Mouse (Mus musculus): ENCODE data around the gene E330021D16Rik.
"Not testable (repeated sequence)": the region's sequence is repeated elsewhere in the genome, so short reads cannot be mapped to it uniquely, and the experiment has no call there.

Gene E330021D16Rik

GRCm38 (mm10) chr6:136415133-136415775 is at the start of gene E330021D16Rik:
Gene E330021D16Rik (minus strand): TSS chr6:136415569.
- DNase-seq (ENCODE audit: low read depth, low spot score): no peak

GRCm38 (mm10) chr6:136465021-136465420 is 49.7 kb upstream of the E330021D16Rik start:
- no peak for DNase-seq (ENCODE audit: low read depth, low spot score)

GRCm38 (mm10) chr6:136464121-136464621 is 48.8 kb upstream of the E330021D16Rik start:
- DNase-seq (ENCODE audit: low read depth, low spot score): no peak

- DNase-seq (ENCODE audit: low read depth, low spot score): no peak
Observed at GRCm38 (mm10) chr6:136463491-136463890, 48.1 kb upstream of the E330021D16Rik start.

GRCm38 (mm10) chr6:136459156-136459555 is 43.8 kb upstream of the E330021D16Rik start:
- no peak for DNase-seq (ENCODE audit: low read depth, low spot score)

GRCm38 (mm10) chr6:136456302-136456701 is 40.9 kb upstream of the E330021D16Rik start:
- no peak for DNase-seq (ENCODE audit: low read depth, low spot score)

GRCm38 (mm10) chr6:136455696-136456095 is 40.3 kb upstream of the E330021D16Rik start:
- no peak for DNase-seq (ENCODE audit: low read depth, low spot score)

GRCm38 (mm10) chr6:136452623-136453022 is 37.3 kb upstream of the E330021D16Rik start:
- DNase-seq (ENCODE audit: low read depth, low spot score): no peak

GRCm38 (mm10) chr6:136450863-136451262 is 35.5 kb upstream of the E330021D16Rik start:
- no peak for DNase-seq (ENCODE audit: low read depth, low spot score)

- DNase-seq (ENCODE audit: low read depth, low spot score): no peak
Observed at GRCm38 (mm10) chr6:136449930-136450329, 34.6 kb upstream of the E330021D16Rik start.

- no peak for DNase-seq (ENCODE audit: low read depth, low spot score)
Observed at GRCm38 (mm10) chr6:136449270-136449692, 33.9 kb upstream of the E330021D16Rik start.

- DNase-seq (ENCODE audit: low read depth, low spot score): not testable (repeated sequence)
Observed at GRCm38 (mm10) chr6:136439205-136439604, 23.8 kb upstream of the E330021D16Rik start.

GRCm38 (mm10) chr6:136436151-136436550 is 20.8 kb upstream of the E330021D16Rik start:
- DNase-seq (ENCODE audit: low read depth, low spot score): not testable (repeated sequence)

- no peak for DNase-seq (ENCODE audit: low read depth, low spot score)
Observed at GRCm38 (mm10) chr6:136433573-136433972, 18.2 kb upstream of the E330021D16Rik start.

- no peak for DNase-seq (ENCODE audit: low read depth, low spot score)
Observed at GRCm38 (mm10) chr6:136431896-136432248, 16.5 kb upstream of the E330021D16Rik start.

GRCm38 (mm10) chr6:136431169-136431895 is 16.0 kb upstream of the E330021D16Rik start:
- DNase-seq (ENCODE audit: low read depth, low spot score): no peak

GRCm38 (mm10) chr6:136429441-136429840 is 14.1 kb upstream of the E330021D16Rik start:
- DNase-seq (ENCODE audit: low read depth, low spot score): no peak

GRCm38 (mm10) chr6:136428412-136428811 is 13.0 kb upstream of the E330021D16Rik start:
- DNase-seq (ENCODE audit: low read depth, low spot score): no peak

GRCm38 (mm10) chr6:136427240-136427639 is 11.9 kb upstream of the E330021D16Rik start:
- DNase-seq (ENCODE audit: low read depth, low spot score): no peak

GRCm38 (mm10) chr6:136425956-136426355 is 10.6 kb upstream of the E330021D16Rik start:
- DNase-seq (ENCODE audit: low read depth, low spot score): no peak

- no peak for DNase-seq (ENCODE audit: low read depth, low spot score)
Observed at GRCm38 (mm10) chr6:136424166-136424565, 8.8 kb upstream of the E330021D16Rik start.

- DNase-seq (ENCODE audit: low read depth, low spot score): no peak
Observed at GRCm38 (mm10) chr6:136423201-136423600, 7.8 kb upstream of the E330021D16Rik start.

Data from embryo, embryonic 11.5 days (tissue).